Mouse (Mus musculus) testis, postnatal 10 days (tissue): ENCODE results near the gene Hif1an.

Experiments
- DNase-seq: peaks from one replicate; pipeline ENCODE4 v3.0.0; 2021; ENCODE audit warnings: low spot score

Hif1an gene

GRCm38 (mm10) chr19:44562652-44563206 lies at the start of gene Hif1an:
Gene Hif1an (plus strand): TSS chr19:44562850.
- DNase-seq = peak; percentile 94

GRCm38 (mm10) chr19:44513054-44513833 lies 49.4 kb upstream of the Hif1an start:
- no peak for DNase-seq

GRCm38 (mm10) chr19:44513921-44514482 lies 48.6 kb upstream of the Hif1an start:
- no peak for DNase-seq

GRCm38 (mm10) chr19:44514521-44515451 lies 47.9 kb upstream of the Hif1an start:
- DNase-seq = no peak

- DNase-seq = no peak
Measured at GRCm38 (mm10) chr19:44515769-44516168, 46.9 kb upstream of the Hif1an start.

- no peak for DNase-seq
Measured at GRCm38 (mm10) chr19:44517996-44518768, 44.5 kb upstream of the Hif1an start.

- peak; percentile 81 for DNase-seq
Measured at GRCm38 (mm10) chr19:44519152-44519551, 43.5 kb upstream of the Hif1an start.

GRCm38 (mm10) chr19:44525551-44526205 lies 37.0 kb upstream of the Hif1an start:
- DNase-seq = no peak

- DNase-seq = no peak
Measured at GRCm38 (mm10) chr19:44530018-44530417, 32.6 kb upstream of the Hif1an start.

GRCm38 (mm10) chr19:44535376-44535775 lies 27.3 kb upstream of the Hif1an start:
- no peak for DNase-seq

- no peak for DNase-seq
Measured at GRCm38 (mm10) chr19:44537416-44537815, 25.2 kb upstream of the Hif1an start.

- no peak for DNase-seq
Measured at GRCm38 (mm10) chr19:44542694-44543178, 19.9 kb upstream of the Hif1an start.

- DNase-seq = no peak
Measured at GRCm38 (mm10) chr19:44544372-44544771, 18.3 kb upstream of the Hif1an start.

- DNase-seq = peak; percentile 88
Measured at GRCm38 (mm10) chr19:44544775-44545174, 17.9 kb upstream of the Hif1an start.

- peak; percentile 73 for DNase-seq
Measured at GRCm38 (mm10) chr19:44545321-44546041, 17.2 kb upstream of the Hif1an start, which contains the start of gene Sec31b. Gene Sec31b (minus strand): TSS chr19:44545864.

GRCm38 (mm10) chr19:44552731-44553130 lies 9.9 kb upstream of the Hif1an start, which contains the start of gene Gm20538:
Gene Gm20538 (minus strand): TSS chr19:44552831.
- DNase-seq = no peak

- DNase-seq = no peak
Measured at GRCm38 (mm10) chr19:44553286-44553685, 9.4 kb upstream of the Hif1an start.

- DNase-seq = no peak
Measured at GRCm38 (mm10) chr19:44554490-44554860, 8.2 kb upstream of the Hif1an start.

- DNase-seq = peak; percentile 98
Measured at GRCm38 (mm10) chr19:44554861-44555590, 7.6 kb upstream of the Hif1an start, which contains the start of gene Ndufb8. Gene Ndufb8 (minus strand): TSS chr19:44555440.
